Mouse (Mus musculus) megakaryocyte, adult 5-6 weeks (primary cell): Measurements from ENCODE around the gene Agtr1a. TPM values are rescaled to one million over a fixed set of nuclear protein-coding genes. Genes with fewer than 3 reads are reported as not detected.

Experiments
- ATAC-seq: 2 replicates; pipeline ENCODE4 v1.8.0; 2016; ENCODE audit warnings: mild to moderate bottlenecking, inconsistent platforms; ENCODE audit not compliant: poor library complexity, severe bottlenecking
- total RNA-seq, 2 experiments: library from RNA; stranded (forward) in 1 of 2; stranded (reverse) in 1 of 2; fragments of 153-499, 151-499 nt in 1 of 2; fragments of 221-1000, 200-1000 nt in 1 of 2; gene quantifications; 2 replicates each; pipeline versions ENCODE4 v1.2.3 to v1.2.4; 2015 to 2017

The Agtr1a gene
- total RNA-seq, 2 experiments from 2014 or later: 0.40 TPM; not detected in 1

- ATAC-seq: no peak
Measured at GRCm38 (mm10) chr13:30361002-30361401, 24.8 kb downstream of the Agtr1a start.

GRCm38 (mm10) chr13:30362048-30362447 lies 25.8 kb downstream of the Agtr1a start:
- ATAC-seq: no peak

DNA sequence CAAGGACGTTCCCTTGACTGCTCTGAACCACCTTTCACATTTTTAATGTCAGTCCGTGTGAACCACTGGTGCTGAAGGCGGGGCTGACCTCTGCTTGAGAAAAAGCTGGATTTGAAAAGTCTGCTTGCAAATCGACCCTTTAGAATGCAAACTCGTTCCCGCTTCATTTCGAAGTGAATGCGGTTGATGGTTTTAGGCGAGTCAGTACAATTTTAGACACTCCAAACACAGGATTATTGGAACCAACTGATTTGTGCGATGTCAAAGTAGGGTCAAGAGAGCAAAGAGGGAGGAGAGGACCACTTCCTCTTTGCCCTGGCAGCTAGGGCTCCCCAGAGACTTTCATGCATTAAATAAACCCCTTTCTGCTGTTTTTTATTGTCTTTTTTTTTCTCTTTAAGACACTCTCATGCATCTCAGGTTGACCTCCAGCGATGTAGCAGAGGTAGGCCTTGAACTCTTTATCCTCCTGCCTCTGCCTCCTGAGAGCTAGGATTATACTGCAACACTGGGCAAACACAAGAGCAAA lies 27.9 kb downstream of the Agtr1a start:
- ATAC-seq: no peak

- ATAC-seq: no peak
Measured at GRCm38 (mm10) chr13:30364780-30365179, 28.5 kb downstream of the Agtr1a start.

DNA sequence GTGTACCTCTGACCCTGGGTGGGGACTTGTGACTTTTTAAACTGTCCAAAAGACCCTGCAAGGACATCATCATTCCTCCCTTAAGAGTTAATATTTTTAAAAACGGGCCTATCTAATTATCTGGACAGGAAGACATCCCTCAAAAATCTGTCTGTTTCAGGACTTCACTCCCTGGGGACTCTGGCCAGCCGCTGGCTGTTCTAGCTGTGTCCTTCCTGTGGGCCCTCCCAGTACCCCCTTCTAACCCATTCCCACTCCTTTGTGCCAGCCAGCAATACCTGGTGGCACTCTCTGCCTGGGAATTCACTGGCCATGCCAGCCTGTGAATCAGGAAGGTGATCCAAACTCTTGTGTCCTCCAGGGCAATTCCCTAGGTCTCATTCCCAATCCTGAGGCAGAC lies 29.1 kb downstream of the Agtr1a start:
- no peak for ATAC-seq

DNA sequence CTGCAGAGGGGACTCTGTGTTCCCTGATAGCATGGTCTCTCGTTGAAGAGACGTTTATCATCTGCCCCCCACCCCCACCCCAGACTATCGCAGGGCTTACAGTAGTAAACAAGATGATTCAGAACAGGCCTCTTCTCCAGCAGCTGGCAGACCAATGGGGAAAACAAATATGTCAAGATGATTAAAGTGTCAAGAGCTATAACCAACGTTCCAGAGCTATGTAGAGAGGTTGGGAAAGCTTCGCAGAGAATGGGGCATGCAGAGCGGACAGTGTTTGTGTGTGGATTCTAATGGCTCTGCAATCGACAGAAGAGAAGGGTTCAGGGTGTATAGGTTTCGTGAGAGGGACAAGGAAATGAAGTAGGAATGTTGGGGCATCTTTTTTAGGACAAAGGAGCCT lies 31.9 kb downstream of the Agtr1a start:
- ATAC-seq: no peak

DNA sequence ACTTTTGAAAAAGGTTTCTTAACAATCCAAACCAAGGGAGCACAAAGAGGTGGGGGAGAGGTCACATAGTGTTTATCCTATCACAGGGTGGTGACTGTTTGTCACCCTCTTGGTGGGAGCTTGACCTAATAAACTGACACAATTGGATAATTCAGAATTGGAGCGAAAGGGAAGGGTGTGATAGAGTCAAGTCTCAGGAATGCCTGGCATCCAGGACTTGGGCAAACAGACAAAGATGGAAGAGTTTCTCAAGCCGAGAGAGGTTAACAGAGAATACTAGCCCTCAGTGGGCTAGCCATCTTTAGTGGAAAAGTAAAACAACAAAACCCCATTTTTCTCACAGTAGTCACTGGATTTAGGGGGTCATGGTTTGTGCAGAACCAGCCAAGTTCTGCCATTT lies 32.5 kb downstream of the Agtr1a start:
- ATAC-seq: no peak

- no peak for ATAC-seq
Measured at GRCm38 (mm10) chr13:30378868-30379267, 42.6 kb downstream of the Agtr1a start.

DNA sequence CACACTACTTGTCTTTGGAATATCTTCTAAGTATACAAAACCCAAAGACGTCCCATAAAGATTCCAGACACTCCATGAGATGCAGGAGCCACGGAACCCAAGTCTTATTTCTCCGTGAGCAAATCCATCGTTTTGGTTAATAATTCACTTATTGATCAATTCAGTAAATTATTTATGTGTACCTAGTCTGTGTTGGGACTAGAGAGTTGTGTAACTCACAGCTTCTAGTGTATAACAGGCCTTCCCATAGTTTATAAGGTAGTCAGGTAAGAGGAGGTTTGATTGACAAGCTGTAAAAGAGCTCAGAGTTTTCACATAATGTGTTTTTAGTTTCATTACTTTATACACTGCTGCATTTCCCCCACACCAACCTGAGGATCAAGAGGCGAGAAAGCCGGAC lies 48.9 kb downstream of the Agtr1a start:
- no peak for ATAC-seq

DNA sequence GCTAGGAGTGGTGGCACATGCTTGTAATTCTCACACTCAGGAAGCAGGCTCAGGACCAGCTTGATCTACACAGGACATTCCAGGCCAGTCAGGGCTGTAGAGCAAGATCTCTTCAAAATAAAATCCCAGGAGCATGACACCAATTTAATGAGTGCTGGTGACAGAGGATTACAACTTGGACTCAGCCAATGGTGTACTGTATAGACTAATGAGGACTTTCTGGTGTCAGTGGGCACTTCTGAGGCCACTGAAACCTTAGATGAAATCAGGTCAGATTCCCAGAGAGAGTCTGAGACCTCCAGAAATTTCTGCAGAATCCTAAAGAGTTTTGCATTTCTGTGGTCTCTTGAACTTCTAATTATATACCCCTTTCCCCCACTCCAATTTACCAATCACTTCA lies 57.9 kb downstream of the Agtr1a start:
- ATAC-seq: no peak

- no peak for ATAC-seq
Measured at GRCm38 (mm10) chr13:30396431-30396830, 60.2 kb downstream of the Agtr1a start.

DNA sequence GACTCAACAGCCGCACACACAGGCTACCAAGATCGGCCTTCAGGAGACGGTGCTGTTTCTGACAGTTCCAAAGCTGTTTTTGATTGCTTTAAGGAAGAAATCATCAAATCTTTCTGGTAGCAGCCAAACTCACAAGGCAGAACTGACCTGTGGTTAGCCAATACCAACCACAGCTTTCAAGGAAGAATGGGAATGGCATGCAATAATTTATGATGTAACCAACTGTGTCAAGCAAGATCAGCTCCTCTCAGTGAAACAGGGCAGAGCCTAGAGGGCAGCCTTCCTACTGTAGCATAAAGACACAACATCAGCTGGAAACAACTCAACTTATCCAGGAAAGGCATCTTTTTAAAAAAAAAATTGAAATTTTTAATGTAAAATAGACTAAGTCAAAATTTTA lies 62.6 kb downstream of the Agtr1a start:
- ATAC-seq: no peak

DNA sequence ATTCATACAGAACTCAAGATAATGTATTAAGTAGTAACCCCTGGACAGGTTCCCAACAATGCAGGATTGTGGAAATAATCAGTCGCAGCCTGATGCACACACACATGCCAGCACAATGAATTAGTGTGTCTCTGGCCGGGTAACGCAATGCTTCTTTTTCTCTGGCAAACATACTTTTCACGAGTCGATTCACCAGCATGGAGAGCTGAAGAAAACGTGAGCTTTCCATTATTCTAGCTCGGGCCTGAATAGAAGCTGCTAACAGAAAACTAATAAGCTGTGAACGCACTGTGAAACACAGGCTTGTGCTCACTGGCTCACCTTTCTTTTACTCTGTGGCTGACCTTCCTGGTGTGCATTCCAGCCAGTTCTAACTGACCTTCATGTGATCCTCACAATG lies 64.4 kb downstream of the Agtr1a start:
- no peak for ATAC-seq

DNA sequence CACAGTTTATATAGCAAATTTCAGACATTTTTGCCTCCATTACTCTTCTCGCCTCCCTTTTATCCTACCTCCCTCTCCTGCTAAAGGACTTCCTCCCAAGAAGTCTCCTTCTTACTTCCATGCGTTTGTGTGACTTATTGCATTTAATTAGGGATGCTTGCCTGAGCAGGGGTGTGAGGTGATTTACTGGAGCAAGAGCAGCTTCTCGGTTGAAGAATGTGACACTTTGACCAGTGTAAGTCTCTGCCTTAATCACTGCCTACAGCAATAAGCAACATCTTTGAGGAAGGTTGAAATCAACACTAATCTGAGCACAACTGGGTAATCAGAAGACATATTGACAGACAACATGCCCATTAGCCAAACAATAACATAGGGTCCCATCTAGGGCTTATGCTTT lies 67.6 kb downstream of the Agtr1a start:
- ATAC-seq: no peak

- ATAC-seq: no peak
Measured at GRCm38 (mm10) chr13:30418611-30419010, 82.4 kb downstream of the Agtr1a start.

DNA sequence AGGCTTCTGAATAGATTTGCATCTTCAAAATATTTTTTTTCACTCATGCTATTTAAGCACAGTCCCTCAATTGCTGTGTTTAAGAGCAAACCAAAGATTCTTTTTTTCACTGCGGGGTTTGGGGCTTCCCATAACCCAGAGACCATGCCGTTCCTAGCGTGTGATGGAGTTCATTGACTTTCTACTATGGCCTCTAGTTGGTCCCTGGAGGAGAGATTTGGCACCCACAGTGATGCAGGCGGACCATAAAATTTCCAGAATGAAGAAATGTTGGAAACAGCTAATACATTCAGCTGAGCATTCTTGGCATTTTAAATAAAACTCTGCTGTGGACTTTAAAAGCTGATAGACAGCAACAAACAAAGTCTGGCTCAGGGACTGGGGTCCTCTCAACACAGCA lies 90.8 kb downstream of the Agtr1a start:
- ATAC-seq: no peak

GRCm38 (mm10) chr13:30427436-30427835 lies 91.2 kb downstream of the Agtr1a start:
- ATAC-seq: no peak

Other genes starting within 250 kb of the Agtr1a start
- 19.1 and 19.8 TPM in 2 replicates for gene Mboat1, start 200.0 kb upstream of the Agtr1a start, total RNA-seq (2015)
- 13.5 and 15.2 TPM in 2 replicates for gene Mboat1, start 200.0 kb upstream of the Agtr1a start, total RNA-seq (2017)
- gene Uqcrfs1, start 208.9 kb downstream of the Agtr1a start, total RNA-seq (2015): 168 and 198 TPM in 2 replicates
- 108 and 114 TPM in 2 replicates for gene Uqcrfs1, start 208.9 kb downstream of the Agtr1a start, total RNA-seq (2017)